Mouse (Mus musculus) lung, adult 2 months (tissue): ENCODE data around the gene Plpp2.

Source experiments
- CTCF ChIP-seq: fragments of 200-500 bp; IDR thresholded peaks from 2 replicates; pipeline ENCODE4 v1.5.1; 2011; ENCODE audit warnings: mild to moderate bottlenecking, low read length, control low read depth; ENCODE audit not compliant: insufficient read depth
- POLR2A ChIP-seq: fragments of 200-500 bp; IDR thresholded peaks from 2 replicates; pipeline ENCODE4 v1.6.1; 2011; ENCODE audit warnings: low read depth, mild to moderate bottlenecking, control low read depth, low read length, borderline replicate concordance; ENCODE audit errors: extremely low read depth

DNA sequence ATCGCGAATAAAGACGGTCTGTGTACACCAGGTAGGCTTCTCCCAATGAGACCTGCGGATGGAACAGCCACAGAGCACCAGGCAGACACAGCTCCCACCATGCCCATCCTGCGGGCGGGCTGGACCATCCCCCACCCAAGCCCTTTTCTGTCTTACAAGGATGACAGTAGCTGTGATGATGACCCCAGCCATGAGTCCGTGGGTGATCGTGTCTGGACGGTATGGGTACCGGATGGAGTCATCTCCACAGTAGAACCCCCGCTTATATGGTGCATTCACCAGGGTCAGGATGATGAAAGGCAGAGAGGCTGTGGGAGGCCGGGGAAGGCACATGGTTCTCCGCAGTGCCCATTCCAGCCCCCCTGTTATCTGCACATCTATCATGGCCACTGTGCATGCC lies 2.9 kb downstream of the Plpp2 start:
- TF ChIP-seq CTCF (no peak), POLR2A (no peak)
